Mouse (Mus musculus) mature B cell (primary cell): Measurements from ENCODE around the gene Procr.
"Not testable (repeated sequence)": the region's sequence is repeated elsewhere in the genome, so short reads cannot be mapped to it uniquely, and the experiment has no call there.

ENCODE experiments used
- in situ Hi-C: fragments of 300-500 bp; cut with MboI; formaldehyde crosslinking; loops from 2 replicates; pipeline ENCODE4 v1.14.3; 2019

Procr gene

DNA sequence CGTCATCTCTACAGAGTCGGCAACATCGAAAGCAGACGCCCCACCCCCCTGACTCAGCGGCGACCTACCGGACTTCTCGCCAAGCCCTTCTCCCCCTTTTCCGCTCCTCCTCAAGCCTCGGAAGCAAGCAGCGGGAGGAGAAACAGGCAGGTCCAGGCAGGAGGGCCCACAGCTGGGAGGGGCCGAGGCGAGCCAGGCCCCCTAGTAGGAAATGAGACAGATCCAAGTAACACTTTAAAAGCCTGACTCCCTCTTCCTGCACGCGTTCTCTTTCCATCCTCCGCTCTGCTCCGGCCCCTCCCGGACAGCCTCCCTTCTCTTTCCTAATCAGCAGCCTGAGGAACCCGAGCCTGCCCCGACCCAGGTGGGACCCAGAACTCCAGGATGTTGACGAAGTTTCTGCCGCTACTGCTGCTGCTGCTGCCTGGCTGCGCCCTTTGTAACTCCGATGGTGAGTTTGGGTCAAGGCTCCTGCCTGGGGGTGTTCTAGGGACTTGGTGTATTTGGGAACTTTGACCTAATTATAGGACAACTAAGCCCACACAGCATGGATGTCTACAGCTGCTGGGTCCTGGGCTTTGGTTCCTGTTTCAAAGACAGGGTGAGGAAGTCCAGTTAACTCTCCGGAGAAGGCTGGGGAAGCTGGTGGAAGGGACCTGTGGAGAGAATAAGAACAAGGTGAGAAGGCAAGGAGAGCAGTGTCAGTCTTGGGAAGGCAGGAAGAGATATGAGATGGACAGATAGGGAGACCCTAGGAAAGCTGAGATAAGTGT lies at the start of gene Procr:
Gene Procr, plus strand, starts transcription at position 104 of the 773 bp plus-strand sequence.
- in situ Hi-C loops: loop anchor here (25.0 kb wide), 2 partner anchors 89 to 239 kb away; partner anchors contain the start of genes Acss2 and Ggt7

DNA sequence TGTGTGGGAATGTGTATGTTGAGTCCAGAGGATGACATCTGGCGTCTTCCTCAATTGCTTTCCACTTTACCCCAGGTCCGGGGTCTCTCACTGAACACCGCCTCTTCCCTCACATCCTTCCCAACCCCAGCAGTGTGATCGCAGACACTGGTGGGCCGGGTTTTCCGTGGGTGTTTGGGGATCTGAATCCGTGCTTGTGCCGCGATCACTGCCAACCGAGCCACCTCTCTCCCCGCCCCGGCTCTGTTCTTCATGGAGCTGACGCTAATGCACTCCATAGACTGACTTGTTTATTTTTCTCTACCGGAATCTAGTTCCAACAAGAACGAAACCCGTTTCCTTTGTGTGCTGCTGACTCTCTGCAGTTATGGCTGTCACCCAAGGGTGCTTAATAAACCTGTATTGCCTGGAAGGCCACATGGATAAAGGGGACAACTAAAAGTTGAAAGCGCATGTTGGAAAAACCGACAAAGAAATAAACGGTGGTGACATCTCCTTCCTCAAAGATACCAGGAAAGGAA lies 49.5 kb upstream of the Procr start:
- in situ Hi-C loops: no loop called here

GRCm38 (mm10) chr2:155703630-155704029 lies 47.3 kb upstream of the Procr start:
- in situ Hi-C loops: no loop called here

- in situ Hi-C loops: no loop called here
These were observed 43.7 kb upstream of the Procr start for GRCm38 (mm10) chr2:155707251-155707650.

- in situ Hi-C loops: no loop called here
These were observed 40.4 kb upstream of the Procr start for GRCm38 (mm10) chr2:155710557-155710956.

- in situ Hi-C loops: no loop called here
These were observed 33.6 kb upstream of the Procr start for GRCm38 (mm10) chr2:155717082-155717990.

- in situ Hi-C loops: no loop called here
These were observed 30.3 kb upstream of the Procr start for GRCm38 (mm10) chr2:155720585-155720984.

GRCm38 (mm10) chr2:155724036-155724435 lies 26.9 kb upstream of the Procr start:
- in situ Hi-C loops: no loop called here

DNA sequence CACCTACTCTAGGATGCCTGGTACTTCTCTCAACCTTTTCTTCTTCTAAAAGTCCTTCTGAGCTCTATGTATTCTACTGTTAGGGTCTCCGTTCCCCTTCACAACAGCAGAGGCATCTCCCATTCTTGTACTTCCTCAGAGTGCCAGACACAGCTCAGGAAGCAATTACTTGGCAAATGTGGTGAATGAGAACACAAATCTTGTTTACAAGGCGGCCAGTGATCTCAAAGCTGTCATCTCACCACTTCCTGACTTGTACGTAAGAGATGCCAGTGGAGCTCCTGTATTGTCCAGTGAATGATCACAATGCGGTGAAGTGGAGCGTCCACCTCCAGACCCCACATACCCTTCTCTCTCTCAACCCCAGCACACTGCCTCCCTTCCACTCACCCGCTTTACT lies 26.4 kb upstream of the Procr start:
- in situ Hi-C loops: no loop called here

- in situ Hi-C loops: no loop called here
These were observed 24.6 kb upstream of the Procr start for GRCm38 (mm10) chr2:155726302-155726701.

GRCm38 (mm10) chr2:155727764-155728395 lies 23.0 kb upstream of the Procr start:
- in situ Hi-C loops: no loop called here

DNA sequence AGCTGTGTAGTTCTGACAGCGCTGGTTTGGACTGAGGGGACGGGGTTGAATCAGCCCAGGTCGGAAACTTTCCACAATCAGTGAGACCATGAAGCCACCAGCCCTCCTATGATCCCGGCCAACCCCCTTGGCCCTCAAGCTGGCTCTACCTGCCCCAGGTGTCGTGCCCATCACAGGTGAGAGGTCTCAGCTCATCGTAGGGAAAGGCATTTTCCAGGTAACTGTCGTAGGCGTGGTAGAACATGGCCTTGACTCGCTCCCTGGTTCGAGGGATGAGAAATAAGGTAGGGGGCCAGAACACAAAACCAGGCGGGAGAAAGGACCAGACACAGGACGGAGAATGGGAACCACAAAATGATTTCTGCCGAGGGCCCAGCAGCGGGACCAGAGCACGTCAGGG lies 22.2 kb upstream of the Procr start:
- in situ Hi-C loops: no loop called here

DNA sequence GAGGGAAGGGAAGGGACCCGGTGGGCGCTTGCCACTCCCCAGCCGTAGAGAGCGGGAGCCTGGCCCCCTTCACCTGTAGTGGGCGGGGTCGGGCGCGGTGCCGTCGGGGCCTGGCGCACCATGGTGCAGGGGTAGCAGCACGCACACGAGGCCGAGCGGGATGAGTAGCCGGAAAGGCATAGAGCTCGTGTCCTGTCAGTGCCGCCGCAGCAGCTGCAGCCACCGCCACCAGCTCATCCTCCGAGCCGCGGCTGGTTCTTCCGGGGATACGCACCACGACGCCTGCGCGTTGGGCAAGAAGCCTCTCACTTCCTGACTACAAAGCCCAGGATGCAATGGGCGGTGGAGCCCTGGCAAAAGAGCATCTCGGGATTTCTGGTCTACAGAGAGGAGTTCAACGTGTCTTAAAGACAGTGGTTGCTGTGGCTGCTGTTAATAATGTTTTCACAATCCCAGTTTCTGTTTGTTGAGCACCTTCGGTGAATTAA lies 21.7 kb upstream of the Procr start, which contains the start of gene Edem2:
Gene Edem2, minus strand, starts transcription at position 318 of the 488 bp plus-strand sequence.
- in situ Hi-C loops: no loop called here

- in situ Hi-C loops: no loop called here
These were observed 15.8 kb upstream of the Procr start for GRCm38 (mm10) chr2:155735080-155735479.

GRCm38 (mm10) chr2:155735766-155736165 lies 15.2 kb upstream of the Procr start, which contains the start of gene Gm17581:
Gm17581 (minus strand) TSS chr2:155735866.
- in situ Hi-C loops: not testable (repeated sequence)

DNA sequence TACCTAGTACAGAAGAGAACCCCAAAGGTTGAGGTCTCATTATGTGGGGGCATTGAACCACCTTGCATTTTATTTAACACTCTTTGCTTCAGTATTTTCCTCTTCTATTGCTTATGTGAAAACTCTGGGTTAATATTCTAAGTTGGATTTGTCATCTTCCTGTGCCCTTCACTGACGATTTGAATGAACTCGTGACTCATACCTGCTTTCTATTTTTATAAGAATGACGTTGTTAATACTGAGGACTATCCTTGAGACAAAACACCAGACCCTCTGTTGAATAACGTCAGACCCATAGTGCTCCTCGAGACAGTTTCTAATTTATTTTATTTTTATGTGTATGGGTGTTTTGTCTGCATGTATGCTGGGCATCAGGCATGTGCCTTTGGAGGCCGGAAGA lies 14.0 kb upstream of the Procr start:
- in situ Hi-C loops: no loop called here

DNA sequence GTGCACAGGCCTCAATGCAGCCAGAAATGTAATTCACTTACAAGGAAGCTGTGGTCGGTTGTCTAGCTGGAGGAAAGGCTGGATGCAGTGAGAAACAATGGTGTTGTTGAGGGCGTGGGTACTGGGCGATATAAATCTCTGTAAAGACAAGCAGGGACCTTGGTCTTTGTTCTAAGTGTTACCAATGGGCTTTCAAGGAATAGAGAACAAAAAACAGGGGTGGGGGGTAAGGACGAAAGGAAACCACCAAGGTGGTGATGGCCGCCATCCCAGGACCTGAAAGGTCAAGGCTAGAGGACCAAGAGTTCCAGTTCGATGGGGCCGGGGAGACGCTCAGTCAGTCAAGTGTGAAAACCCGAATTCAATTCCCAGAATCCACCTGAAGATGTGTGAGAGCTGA lies 13.1 kb upstream of the Procr start:
- in situ Hi-C loops: no loop called here

GRCm38 (mm10) chr2:155742211-155742610 lies 8.7 kb upstream of the Procr start:
- in situ Hi-C loops: no loop called here

- in situ Hi-C loops: no loop called here
These were observed 8.0 kb upstream of the Procr start for GRCm38 (mm10) chr2:155742931-155743337.

DNA sequence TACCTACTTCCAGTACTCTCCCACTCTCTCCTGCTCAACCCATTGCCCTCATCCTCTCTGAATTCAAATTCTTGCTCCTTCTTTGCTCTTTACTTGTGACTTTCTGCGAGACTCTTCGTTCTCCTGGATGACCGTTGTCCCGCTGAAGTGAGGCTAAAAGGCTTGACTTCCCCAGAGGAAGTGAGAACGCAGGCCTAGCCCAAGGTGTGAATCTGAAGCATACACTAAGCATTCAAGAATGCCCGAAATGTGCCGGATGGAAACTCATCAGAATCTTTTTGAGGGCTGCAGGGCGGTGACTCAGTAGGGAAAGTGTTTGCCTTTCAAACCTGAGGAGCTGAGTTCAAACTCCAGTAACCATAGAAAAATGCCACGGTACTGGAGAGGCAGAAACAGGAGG lies 7.6 kb upstream of the Procr start:
- in situ Hi-C loops: no loop called here

DNA sequence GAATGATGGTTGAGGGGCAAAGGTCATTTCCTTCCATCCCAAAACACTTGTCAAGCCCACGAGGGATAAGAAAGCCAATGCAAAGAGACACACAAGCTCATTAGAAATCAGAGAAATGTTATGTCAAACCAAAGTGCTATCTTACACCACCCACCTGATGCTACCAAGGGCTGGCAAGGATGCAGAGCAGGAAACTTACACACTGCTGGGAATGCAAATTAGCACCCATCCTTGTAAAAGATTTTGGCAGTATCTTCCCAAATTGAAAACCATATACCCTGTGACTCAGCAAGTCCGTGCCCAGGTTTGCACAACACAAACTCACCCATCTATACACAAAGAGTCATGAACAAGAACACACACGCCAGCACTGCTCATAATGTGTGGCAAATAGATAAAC lies 5.4 kb upstream of the Procr start:
- in situ Hi-C loops: no loop called here

DNA sequence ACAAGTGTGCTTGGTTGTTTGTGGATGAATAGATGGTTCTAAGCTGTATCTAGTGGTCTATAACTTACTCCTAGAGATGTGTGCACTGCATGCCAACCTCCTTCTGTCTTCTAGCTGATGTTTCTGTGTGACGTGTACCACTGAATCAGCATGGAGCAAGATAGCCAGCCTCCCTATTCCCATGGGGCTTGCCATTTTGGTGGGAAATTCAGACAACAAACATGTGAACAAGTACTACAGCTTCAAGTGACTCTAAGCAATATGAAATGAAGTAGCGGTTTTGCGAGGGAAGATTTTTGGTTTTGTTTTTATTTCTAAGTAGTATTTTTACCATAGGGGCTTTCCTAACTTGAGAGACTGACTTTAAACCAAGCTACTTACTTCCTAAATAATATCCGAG lies 1.5 kb upstream of the Procr start:
- in situ Hi-C loops: no loop called here
